Mouse (Mus musculus): ENCODE data around the gene Slc37a4.

DNA sequence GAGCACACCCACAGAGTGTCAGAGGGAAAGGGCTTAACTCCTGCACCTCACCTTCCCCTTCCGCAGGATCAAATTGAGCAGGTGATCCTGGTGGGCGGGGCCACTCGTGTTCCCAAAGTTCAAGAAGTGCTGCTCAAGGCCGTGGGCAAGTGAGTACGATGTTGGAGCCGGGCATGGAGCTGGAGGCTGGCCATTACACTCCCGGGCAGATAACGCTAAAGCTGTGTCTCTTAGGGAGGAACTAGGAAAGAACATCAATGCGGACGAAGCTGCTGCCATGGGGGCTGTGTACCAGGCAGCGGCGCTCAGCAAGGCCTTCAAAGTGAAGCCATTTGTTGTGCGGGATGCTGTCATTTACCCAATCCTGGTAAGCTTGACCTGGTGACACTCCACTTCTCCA is 12.1 kb upstream of the Slc37a4 start:
- TF ChIP-seq CTCF (IDR thresholded peaks at IDR 0.05) (no peak), EP300 (IDR thresholded peaks at IDR 0.05) (no peak)
